Mouse (Mus musculus) erythroblast, embryonic 14.5 days (primary cell): ENCODE results near the gene Tapbpl. TPM values are rescaled to one million over a fixed set of nuclear protein-coding genes. Genes with fewer than 3 reads are reported as not detected.
A peak's percentile ranks its signal among the peaks of the same experiment; 100 is the strongest.
"Not testable (repeated sequence)": the region's sequence is repeated elsewhere in the genome, so short reads cannot be mapped to it uniquely, and the experiment has no call there.

Source experiments
- H3K27me3 ChIP-seq: 2 replicates; pipeline ENCODE4 v1.6.1; 2012; ENCODE audit warnings: inconsistent platforms; ENCODE audit not compliant: control insufficient read depth
- H3K36me3 ChIP-seq: 2 replicates; pipeline ENCODE4 v1.6.1; 2012; ENCODE audit warnings: mild to moderate bottlenecking, inconsistent platforms; ENCODE audit not compliant: control insufficient read depth
- H3K4me1 ChIP-seq: 2 replicates; pipeline ENCODE4 v1.6.1; 2012; ENCODE audit warnings: inconsistent platforms; ENCODE audit not compliant: control insufficient read depth
- H3K4me3 ChIP-seq: replicated peaks from 2 replicates; pipeline ENCODE3; 2012; ENCODE audit warnings: moderate library complexity, mild to moderate bottlenecking, inconsistent platforms
- H3K9me3 ChIP-seq: 2 replicates; pipeline ENCODE4 v1.6.1; 2012; ENCODE audit warnings: low read length, inconsistent platforms, mixed read lengths; ENCODE audit not compliant: control insufficient read depth
- GATA1 ChIP-seq: IDR thresholded peaks from 2 replicates; pipeline ENCODE4 v1.6.1; 2012; ENCODE audit warnings: low read length, inconsistent platforms, mixed read lengths
- TAL1 ChIP-seq: IDR thresholded peaks from 3 replicates; pipeline ENCODE4 v1.6.1; 2012; ENCODE audit warnings: low read length, inconsistent platforms, mixed read lengths
- polyA plus RNA-seq: library from polyadenylated mRNA; stranded (reverse); fragments of >175 nt; gene quantifications from 2 replicates; pipeline ENCODE4 v1.2.3, GENCODE M21; 2012

Tapbpl gene
- polyA plus RNA-seq = 0.06 and 0.11 TPM in 2 replicates

DNA sequence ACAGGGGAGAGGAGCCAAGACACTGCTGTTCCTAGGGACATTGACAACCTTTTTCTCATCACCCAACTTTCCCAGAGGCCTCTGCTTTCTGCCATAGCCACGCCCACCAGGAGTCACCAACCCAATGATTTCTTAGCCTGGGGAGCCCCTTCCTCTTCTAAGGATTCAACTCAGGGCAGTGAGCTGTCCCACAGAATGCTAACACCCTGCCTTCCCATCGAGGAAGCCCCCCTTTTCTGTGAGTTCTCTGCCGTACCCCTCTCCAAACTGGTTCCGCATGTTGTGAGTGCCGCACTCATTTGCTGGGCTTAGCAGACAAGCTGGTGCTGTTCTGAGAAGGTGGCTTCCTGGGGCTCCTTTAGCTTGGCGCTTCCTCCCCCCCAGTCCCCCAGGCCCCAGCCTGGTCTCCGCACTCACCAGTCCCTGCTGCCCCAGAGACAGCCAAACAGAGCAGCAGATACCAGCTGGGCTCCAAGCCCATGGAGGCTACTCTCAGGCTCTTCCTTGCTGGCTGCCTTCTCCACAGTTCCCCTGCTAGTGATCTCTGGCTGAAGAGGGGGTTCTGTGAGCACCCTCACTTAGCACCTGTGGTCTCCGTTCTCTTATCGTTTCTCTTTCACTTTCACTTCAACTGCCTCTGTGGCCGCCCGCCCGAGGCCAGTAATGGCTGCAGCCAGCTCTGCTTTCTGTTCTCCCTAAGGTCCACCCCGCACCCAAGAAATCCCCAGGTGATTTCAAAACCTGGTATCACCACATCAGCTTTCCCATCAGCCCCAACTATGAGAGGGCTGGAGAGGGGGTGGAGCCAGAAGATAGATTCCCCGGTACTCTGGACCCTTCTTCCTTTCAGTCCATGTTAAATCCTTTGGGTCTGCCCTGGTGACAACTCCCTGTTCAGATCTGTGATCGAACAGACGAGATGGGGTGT is at the start of gene Tapbpl:
Gene Tapbpl (minus strand): TSS at position 744 of the 928 bp plus-strand sequence.
- Histone ChIP-seq H3K9me3 (no peaks in the 10 kb centered on the region), H3K4me3 (peak within 1 kb of the TSS; percentile 77), H3K4me1 (peaks cover 31% of the 10 kb centered on the region), H3K27me3 (no peaks in the 10 kb centered on the region), H3K36me3 (peaks cover 4% of the 10 kb centered on the region)
- TF ChIP-seq TAL1 (no peak), GATA1 (no peak)

DNA sequence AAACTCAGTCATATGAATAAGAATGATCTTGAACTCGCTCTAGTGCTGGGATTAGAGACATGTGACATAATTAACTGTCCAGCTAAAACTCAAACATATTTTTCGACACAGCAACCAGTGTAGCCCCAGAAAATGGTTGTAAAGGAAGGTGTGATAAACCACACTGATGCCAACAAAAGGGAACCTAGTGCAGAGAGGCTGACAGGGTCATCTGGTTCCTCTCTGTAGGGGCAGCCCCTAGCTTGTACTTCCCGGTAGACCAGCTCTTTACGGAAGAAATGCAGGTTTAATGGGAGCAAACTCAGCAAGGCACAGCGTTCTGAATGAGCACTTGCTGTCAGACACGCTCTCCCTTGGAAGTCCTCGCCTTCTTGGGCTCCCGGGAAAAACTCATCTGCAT is 48.1 kb upstream of the Tapbpl start:
- H3K4me3 ChIP-seq = no peak overlapping the region
- no peak for TF ChIP-seq GATA1
- TF ChIP-seq TAL1 = no peak
- H3K27me3 ChIP-seq = no peaks in the 10 kb centered on the region
- no peaks in the 10 kb centered on the region for H3K36me3 ChIP-seq
- no peaks in the 10 kb centered on the region for H3K4me1 ChIP-seq
- 0 out of 2 replicates have a peak, but pooled peaks cover 2% of the 10 kb centered on the region for H3K9me3 ChIP-seq

DNA sequence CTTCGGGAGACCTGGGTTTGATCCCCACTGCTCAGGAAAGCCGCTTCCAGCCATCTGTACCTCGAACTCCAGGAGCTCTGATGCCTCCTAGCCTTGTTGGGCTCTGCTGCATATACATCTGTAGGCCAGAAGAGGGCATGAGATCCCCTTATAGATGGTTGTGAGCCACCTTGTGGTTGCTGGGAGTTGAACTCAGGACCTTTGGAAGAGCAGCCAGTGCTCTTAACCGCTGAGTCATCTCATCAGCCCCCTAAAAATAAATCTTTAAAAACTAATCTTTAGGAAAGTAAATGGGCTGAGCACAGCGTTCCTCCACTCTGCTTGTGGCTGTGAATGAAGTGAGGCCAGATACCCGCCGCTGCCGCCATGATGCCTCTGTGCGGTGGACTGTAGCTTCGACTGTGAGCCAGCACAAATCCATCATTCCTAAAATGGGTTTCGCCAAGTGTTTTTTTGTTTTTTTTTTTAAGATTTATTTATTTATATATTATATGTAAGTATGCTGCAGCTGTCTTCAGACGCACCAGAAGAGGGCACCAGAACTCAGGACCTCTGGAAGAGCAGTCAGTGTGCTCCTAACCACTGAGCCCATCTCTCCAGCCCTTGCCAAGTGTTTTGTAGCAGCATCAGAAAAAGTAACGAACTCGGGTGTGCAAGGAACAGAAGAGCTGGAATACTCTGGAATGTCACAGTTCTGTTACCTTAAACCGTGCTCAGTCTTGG is 43.3 kb upstream of the Tapbpl start:
- no peaks in the 10 kb centered on the region for H3K36me3 ChIP-seq
- peaks cover 2% of the 10 kb centered on the region; the same call in 1 of the 2 replicates for H3K27me3 ChIP-seq
- TF ChIP-seq GATA1 = no peak
- TF ChIP-seq TAL1 = no peak
- no peak overlapping the region for H3K4me3 ChIP-seq
- H3K4me1 ChIP-seq = peaks cover 9% of the 10 kb centered on the region
- no peaks in the 10 kb centered on the region for H3K9me3 ChIP-seq

DNA sequence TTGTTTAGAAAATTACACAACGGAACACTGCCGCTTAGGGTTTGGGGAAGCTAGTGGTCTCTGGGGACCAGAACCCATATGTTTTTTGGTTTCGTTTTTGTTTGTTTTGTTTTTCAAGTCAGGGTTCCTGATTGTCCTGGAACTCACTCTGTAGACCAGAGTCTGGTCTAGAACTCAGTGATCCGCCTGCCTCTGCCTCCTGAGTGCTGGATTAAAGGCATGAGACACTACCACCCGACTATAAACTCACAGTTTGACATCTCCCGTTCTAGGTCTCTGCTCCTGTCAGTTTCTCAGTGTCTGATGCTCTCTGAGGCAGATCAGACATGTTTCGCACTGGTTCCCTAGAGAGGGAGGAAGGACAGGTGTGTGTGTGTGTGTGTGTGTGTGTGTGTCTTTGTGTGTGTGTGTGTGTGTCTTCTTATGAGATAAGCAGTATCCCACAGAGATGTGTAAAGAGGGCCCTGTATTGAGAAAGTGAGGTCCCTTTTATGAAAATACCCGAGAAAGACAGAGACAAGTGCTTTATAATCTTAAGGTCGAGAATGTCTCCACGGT is 40.6 kb upstream of the Tapbpl start:
- TF ChIP-seq TAL1 = no peak
- TF ChIP-seq GATA1 = no peak
- Histone ChIP-seq H3K27me3 (peaks cover 2% of the 10 kb centered on the region; the same call in 1 of the 2 replicates), H3K9me3 (no peaks in the 10 kb centered on the region), H3K4me1 (peaks cover 9% of the 10 kb centered on the region), H3K36me3 (no peaks in the 10 kb centered on the region), H3K4me3 (no peak overlapping the region)

DNA sequence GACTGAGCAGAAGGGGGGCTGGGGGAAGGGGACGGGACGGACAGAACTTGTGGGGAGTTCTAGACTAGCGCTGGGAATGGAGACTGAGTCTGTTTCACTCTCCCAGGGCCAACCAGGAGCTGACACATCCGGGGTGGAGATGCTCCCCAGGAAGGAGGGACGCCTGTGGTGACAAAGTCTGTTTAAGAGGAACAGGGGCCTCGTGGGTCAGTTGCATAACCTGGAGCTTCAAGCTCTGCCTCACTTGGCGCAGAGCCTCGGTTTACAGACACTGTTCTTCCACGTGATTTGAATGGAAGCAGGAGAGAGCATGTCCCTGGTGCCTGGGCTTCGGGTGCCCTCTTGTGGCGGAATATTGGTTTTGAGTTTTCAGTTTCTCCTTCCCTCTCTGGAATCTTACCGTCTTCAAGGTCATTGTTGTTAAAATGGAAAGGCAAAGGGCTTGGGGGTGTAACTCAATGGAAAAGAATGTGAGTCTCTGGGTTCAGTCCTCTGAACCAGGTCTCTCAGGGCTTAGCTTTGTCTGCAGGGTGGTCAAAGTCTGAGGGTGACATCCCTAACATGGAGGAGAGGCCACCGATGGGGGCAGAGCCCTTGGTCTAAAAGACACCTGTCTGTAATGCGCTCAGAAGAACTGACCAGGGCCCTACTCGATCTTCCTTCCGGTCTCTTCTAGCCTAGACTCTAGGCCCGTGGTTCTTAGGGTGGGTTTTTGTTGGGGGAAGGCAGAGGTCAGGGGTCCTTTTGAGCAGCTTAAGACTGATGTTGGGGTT is 40.0 kb upstream of the Tapbpl start:
- peaks cover 9% of the 10 kb centered on the region for H3K4me1 ChIP-seq
- no peak for TF ChIP-seq GATA1
- TF ChIP-seq TAL1 = no peak
- no peaks in the 10 kb centered on the region for H3K36me3 ChIP-seq
- H3K4me3 ChIP-seq = no peak overlapping the region
- H3K9me3 ChIP-seq = no peaks in the 10 kb centered on the region
- peaks cover 2% of the 10 kb centered on the region; the same call in 1 of the 2 replicates for H3K27me3 ChIP-seq

DNA sequence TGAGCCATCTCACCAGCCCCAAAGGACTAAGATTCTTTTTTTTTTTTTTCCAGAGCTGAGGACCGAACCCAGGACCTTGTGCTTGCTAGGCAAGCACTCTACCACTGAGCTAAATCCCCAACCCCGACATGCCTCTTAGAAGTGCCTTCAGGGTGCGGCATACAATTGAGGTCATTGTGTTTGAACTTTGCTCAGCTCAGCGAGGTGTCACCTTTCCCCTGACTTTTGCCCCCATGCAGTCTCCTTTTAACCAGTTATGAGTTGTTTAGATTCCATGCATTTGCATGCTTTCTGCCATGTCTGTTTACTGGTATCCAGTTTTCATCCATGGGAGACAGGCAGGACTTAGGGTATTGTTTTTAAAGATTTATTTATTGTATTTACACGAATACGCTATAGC is 37.1 kb upstream of the Tapbpl start:
- Histone ChIP-seq H3K9me3 (no peaks in the 10 kb centered on the region), H3K36me3 (no peaks in the 10 kb centered on the region), H3K4me3 (no peak overlapping the region), H3K27me3 (peaks cover 2% of the 10 kb centered on the region; the same call in 1 of the 2 replicates), H3K4me1 (peaks cover 9% of the 10 kb centered on the region)
- no peak for TF ChIP-seq TAL1
- no peak for TF ChIP-seq GATA1

DNA sequence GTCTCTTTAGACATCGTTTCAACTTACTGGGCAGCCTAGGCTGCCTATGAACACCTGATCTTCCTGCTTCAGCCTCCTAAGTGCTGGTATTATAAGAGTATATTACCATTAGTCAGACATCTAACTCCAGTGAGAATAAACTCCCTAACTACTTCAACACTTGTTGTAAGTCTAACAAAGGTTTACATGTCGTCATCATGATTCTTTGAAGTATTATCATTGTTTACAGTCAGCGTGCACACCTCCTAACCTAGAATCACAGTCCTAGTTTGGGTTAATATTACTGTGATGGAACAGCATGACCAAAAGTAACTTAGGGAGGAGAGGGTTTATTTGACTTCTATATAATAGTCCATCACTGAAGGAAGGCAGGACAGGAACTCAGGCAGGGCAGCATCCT is 35.8 kb upstream of the Tapbpl start:
- TF ChIP-seq TAL1 (no peak), GATA1 (no peak)
- Histone ChIP-seq H3K4me1 (peaks cover 9% of the 10 kb centered on the region), H3K9me3 (peaks cover 3% of the 10 kb centered on the region; the same call in 1 of the 2 replicates), H3K4me3 (no peak overlapping the region), H3K27me3 (peaks cover 2% of the 10 kb centered on the region; the same call in 1 of the 2 replicates), H3K36me3 (no peaks in the 10 kb centered on the region)

DNA sequence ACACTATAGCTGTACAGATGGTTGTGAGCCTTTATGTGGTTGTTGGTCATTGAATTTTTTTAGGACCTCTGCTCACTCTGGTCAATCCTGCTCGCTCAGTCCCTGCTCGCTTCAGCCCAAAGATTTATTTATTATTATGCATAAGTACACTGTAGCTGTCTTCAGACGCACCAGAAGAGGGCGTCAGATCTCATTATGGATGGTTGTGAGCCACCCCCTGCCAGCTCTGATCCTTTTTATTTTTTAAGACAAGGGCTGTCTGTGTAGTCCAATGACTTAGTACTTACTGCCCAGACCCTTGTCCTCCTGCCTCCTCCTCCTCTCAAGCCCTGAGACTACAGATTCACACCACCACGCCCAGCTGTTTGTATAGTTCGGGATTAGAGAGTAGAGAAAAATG is 34.9 kb upstream of the Tapbpl start:
- H3K36me3 ChIP-seq, H3K27me3 ChIP-seq: not testable (repeated sequence)

More for the DNA sequence above, 34.9 kb upstream of the Tapbpl start:
- H3K9me3 ChIP-seq, H3K4me1 ChIP-seq, H3K4me3 ChIP-seq: not testable (repeated sequence)
